Mouse (Mus musculus) forebrain, embryonic 11.5 days (tissue): ENCODE results near the gene Nhlh1. TPM values are rescaled to one million over a fixed set of nuclear protein-coding genes. Genes with fewer than 3 reads are reported as not detected.
A peak's percentile ranks its signal among the peaks of the same experiment; 100 is the strongest.

Experiments used
- ATAC-seq: fragments of 200-750 bp; cut with Nextera tagmentation; replicated peaks from 2 replicates; pipeline ENCODE4 v1.8.0; 2017; ENCODE audit warnings: moderate TSS enrichment; ENCODE audit not compliant: low FRiP score
- DNase-seq: peaks from one replicate; pipeline ENCODE4 v3.0.0-alpha.2; 2017; ENCODE audit warnings: low spot score
- H3K27ac ChIP-seq: fragments of 300-500 bp; sonication (generic); 2 replicates; pipeline ENCODE4 v1.5.1; 2014; ENCODE audit warnings: low read depth, low read length
- H3K27me3 ChIP-seq: fragments of 300-500 bp; sonication (generic); 2 replicates; pipeline ENCODE4 v1.6.1; 2014; ENCODE audit warnings: mild to moderate bottlenecking, low read length, mixed read lengths; ENCODE audit not compliant: control insufficient read depth, insufficient read depth
- H3K36me3 ChIP-seq: fragments of 300-500 bp; sonication (generic); 2 replicates; pipeline ENCODE4 v1.6.1; 2014; ENCODE audit warnings: mild to moderate bottlenecking, low read length, moderate library complexity, mixed read lengths; ENCODE audit not compliant: control insufficient read depth, insufficient read depth
- H3K4me1 ChIP-seq: fragments of 300-500 bp; sonication (generic); replicated peaks from 2 replicates; pipeline ENCODE4 v1.6.1; 2014; ENCODE audit warnings: low read length, mixed read lengths; ENCODE audit not compliant: control insufficient read depth, insufficient read depth
- H3K4me2 ChIP-seq: fragments of 300-500 bp; sonication (generic); 2 replicates; pipeline ENCODE4 v1.6.1; 2014; ENCODE audit warnings: low read depth, mild to moderate bottlenecking, low read length, moderate library complexity, mixed read lengths; ENCODE audit not compliant: severe bottlenecking
- H3K4me3 ChIP-seq: fragments of 300-500 bp; sonication (generic); 2 replicates; pipeline ENCODE4 v1.5.1; 2014; ENCODE audit warnings: low read depth, low read length
- H3K9ac ChIP-seq: fragments of 300-500 bp; sonication (generic); 2 replicates; pipeline ENCODE4 v1.6.1; 2014; ENCODE audit warnings: low read length
- H3K9me3 ChIP-seq: fragments of 300-500 bp; sonication (generic); 2 replicates; pipeline ENCODE4 v1.6.1; 2016; ENCODE audit warnings: low read length, mixed read lengths; ENCODE audit not compliant: control insufficient read depth
- WGBS: fragments of 180-500 bp; shearing (Covaris S2); extraction: QIAGEN DNeasy Blood & Tissue Kit; methylation state at CpG from one replicate; pipeline ENCODE4 v1.1.7; 2014; 5-methylcytosine and 5-hydroxymethylcytosine counted together
- polyA plus RNA-seq: library from polyadenylated mRNA; unstranded; fragments of >200 nt; fragmentation: Nextera tagmentation; extraction: Ambion mirVana; gene quantifications from 2 replicates; pipeline ENCODE4 v1.2.1, GENCODE M21; 2014

The Nhlh1 gene
- 6.0 and 7.6 TPM in 2 replicates for polyA plus RNA-seq

DNA sequence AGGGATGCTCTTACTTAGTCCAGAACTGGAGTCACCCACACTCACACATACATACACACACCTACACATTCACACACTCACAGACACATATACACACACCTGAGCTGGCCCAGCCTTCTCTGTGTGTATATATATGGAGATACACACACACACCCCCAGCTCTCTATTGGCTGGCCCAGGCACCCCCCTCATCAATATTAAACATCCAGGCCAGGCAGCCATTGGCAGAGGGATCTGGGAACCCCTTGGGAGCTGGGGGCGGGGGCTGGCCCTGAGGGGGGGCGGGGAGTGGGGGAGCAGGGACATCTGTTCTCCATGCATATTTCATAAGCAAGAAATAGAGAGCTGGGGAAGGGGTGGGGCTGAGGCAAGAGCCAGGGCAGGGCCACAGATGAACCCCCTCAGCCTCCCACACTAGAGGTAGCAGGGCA lies at the start of gene Nhlh1:
TSS of gene Nhlh1 (minus strand) at position 83 of the 431 bp plus-strand sequence.
- ATAC-seq, result peak; percentile 73
- Histone ChIP-seq H3K36me3 (no peaks in the 10 kb centered on the region), H3K27me3 (peaks cover 15% of the 10 kb centered on the region), H3K9ac (no peak within 1 kb of the TSS), H3K27ac (peak within 1 kb of the TSS; percentile 50), H3K4me2 (peak within 1 kb of the TSS; percentile 38; the same call in 1 of the 2 replicates), H3K9me3 (no peaks in the 10 kb centered on the region), H3K4me1 (peaks cover 14% of the 10 kb centered on the region; the same call in 1 of the 2 replicates), H3K4me3 (peak within 1 kb of the TSS; percentile 17)
- WGBS, result 17% methylated on average over 2 of the region's 2 CpGs
- peak; percentile 74 for DNase-seq

DNA sequence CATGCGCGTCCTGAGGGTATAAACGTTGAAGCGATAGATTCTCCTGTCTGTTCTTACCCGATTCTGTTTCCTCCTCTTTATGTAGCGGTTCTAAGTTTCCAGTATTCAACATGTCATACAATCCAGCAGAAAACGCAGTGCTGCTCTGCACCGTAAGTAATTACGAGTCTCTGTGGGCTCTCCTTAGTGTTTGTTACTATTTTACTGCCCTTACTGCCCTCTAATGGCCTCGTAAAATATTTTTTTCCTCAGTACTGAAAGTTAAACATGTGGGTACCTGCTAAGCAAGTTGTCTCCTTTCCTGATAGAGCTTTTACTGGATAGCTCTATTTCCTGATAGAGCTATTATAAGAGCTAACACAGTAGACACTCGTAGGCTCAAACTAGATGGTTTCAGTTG lies 47.7 kb upstream of the Nhlh1 start:
- no peaks in the 10 kb centered on the region for H3K4me1 ChIP-seq
- H3K4me3 ChIP-seq, result no peak overlapping the region
- no peak overlapping the region for H3K4me2 ChIP-seq
- 90% methylated on average over 11 of the region's 11 CpGs for WGBS
- H3K27ac ChIP-seq, result no peak overlapping the region
- no peaks in the 10 kb centered on the region for H3K27me3 ChIP-seq
- H3K9ac ChIP-seq, result no peak overlapping the region
- DNase-seq, result no peak
- H3K36me3 ChIP-seq, result peaks cover 16% of the 10 kb centered on the region
- no peaks in the 10 kb centered on the region for H3K9me3 ChIP-seq
- ATAC-seq, result no peak

DNA sequence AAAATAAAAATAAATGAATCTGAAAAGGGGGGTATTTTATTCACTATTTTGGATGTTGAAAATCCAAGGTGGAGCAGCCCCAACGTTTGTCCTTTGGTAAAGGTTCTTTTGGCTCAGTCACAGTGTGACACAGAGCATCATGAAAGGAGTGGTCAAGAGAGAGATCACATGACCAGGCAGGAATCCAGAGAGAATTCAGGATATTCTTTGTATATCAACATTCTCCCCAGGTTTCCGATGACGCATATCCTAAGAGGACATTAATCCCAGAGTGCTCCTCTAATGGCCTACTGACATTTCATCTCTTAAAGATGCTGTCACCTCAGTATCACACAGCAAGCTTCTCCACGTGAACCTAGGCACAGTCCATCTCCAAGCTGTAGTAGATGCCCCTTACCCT lies 46.2 kb upstream of the Nhlh1 start:
- no peaks in the 10 kb centered on the region for H3K4me1 ChIP-seq
- DNase-seq (no peak), ATAC-seq (no peak)
- H3K27ac ChIP-seq, result no peak overlapping the region
- H3K9me3 ChIP-seq, result no peaks in the 10 kb centered on the region
- H3K36me3 ChIP-seq, result peaks cover 15% of the 10 kb centered on the region
- H3K4me2 ChIP-seq, result no peak overlapping the region
- WGBS, result 92% methylated on average over 4 of the region's 4 CpGs
- no peaks in the 10 kb centered on the region for H3K27me3 ChIP-seq
- no peak overlapping the region for H3K4me3 ChIP-seq
- no peak overlapping the region for H3K9ac ChIP-seq

DNA sequence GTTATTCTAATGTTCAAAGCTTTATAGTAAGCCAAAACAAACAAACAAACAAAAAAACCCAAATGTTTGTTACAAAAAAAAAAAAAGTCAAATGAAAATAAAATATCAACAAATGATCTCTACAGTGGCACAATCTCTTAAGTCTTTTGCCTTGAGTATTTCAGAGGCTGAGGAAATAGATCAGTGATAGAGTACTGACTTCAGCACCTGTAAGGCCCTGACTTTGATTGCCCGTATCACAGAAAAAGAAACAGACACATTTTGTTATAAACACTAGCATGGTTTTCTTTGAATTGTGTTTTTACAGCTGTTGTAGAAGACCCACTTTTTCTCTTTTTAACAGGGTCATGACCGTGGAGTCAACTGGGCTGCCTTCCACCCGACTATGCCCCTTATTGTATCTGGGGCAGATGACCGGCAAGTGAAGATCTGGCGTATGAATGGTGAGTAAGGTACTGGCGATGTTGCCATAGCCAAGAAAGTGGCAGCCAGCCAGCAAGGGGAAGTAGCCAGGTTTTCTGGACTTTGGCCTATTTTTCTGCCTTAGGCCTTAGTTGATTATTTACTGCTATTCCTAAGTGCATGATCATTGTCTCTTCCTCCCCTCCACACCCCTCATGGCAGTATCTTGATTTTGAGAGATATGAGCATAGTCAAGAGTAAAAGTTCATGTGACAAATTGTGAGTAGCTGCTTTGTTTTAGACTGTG lies 42.1 kb upstream of the Nhlh1 start:
- peaks cover 8% of the 10 kb centered on the region for H3K36me3 ChIP-seq
- WGBS, result 92% methylated on average over 6 of the region's 6 CpGs
- H3K4me2 ChIP-seq, result no peak overlapping the region
- H3K27me3 ChIP-seq, result no peaks in the 10 kb centered on the region
- no peaks in the 10 kb centered on the region for H3K9me3 ChIP-seq
- H3K4me3 ChIP-seq, result no peak overlapping the region
- H3K27ac ChIP-seq, result no peak overlapping the region
- no peak for ATAC-seq
- DNase-seq, result no peak
- H3K9ac ChIP-seq, result no peak overlapping the region
- H3K4me1 ChIP-seq, result no peaks in the 10 kb centered on the region

DNA sequence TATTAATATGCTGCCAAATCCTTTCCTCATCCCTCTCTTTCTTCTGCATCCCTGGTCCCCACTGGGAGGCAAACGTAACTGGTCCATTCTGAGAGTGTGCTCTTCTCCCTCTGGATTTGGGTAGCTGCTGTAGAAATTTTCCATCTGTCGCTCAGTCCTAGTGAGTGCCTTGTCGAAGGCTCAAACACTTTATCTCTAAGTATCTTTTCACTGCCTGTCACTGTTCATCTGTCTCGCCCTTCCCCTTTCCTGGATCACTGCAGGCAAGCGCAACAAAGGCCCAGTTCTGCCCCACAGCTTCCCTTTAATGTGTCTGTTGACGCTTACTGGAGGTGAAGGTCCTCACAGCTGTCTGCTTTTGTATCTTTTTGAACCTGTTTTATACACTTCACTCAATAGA lies 37.8 kb upstream of the Nhlh1 start:
- peaks cover 11% of the 10 kb centered on the region; the same call in 1 of the 2 replicates for H3K36me3 ChIP-seq
- no peak overlapping the region for H3K4me3 ChIP-seq
- no peaks in the 10 kb centered on the region for H3K27me3 ChIP-seq
- no peak for DNase-seq
- H3K9me3 ChIP-seq, result no peaks in the 10 kb centered on the region
- 83% methylated on average over 6 of the region's 6 CpGs for WGBS
- no peak for ATAC-seq
- no peak overlapping the region for H3K27ac ChIP-seq
- H3K9ac ChIP-seq, result no peak overlapping the region
- H3K4me1 ChIP-seq, result no peaks in the 10 kb centered on the region
- no peak overlapping the region for H3K4me2 ChIP-seq

DNA sequence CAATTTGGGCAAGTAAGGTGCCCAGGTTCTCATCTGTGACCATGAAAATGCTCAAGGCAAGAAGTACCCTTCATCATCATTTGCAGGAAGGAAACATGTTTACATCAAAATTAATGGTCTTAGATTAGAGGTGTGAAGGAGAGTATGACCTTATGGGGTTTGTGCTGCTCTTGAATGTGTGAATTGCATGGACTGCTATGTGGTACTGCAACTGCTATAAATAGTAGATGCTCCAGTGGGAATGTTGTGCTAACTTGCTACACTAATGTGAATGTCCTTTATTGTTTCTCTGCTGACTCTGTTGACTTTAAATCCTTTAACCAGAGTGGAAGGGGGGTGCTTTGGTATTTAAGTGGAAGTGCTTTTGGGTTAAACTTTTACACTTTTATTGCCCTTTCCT lies 36.9 kb upstream of the Nhlh1 start:
- H3K36me3 ChIP-seq, result peaks cover 12% of the 10 kb centered on the region; the same call in 1 of the 2 replicates
- H3K9ac ChIP-seq, result no peak overlapping the region
- ATAC-seq (no peak), DNase-seq (no peak)
- no peak overlapping the region for H3K4me3 ChIP-seq
- no peak overlapping the region for H3K4me2 ChIP-seq
- H3K4me1 ChIP-seq, result no peaks in the 10 kb centered on the region
- no peaks in the 10 kb centered on the region for H3K27me3 ChIP-seq
- H3K27ac ChIP-seq, result no peak overlapping the region
- no peaks in the 10 kb centered on the region for H3K9me3 ChIP-seq

DNA sequence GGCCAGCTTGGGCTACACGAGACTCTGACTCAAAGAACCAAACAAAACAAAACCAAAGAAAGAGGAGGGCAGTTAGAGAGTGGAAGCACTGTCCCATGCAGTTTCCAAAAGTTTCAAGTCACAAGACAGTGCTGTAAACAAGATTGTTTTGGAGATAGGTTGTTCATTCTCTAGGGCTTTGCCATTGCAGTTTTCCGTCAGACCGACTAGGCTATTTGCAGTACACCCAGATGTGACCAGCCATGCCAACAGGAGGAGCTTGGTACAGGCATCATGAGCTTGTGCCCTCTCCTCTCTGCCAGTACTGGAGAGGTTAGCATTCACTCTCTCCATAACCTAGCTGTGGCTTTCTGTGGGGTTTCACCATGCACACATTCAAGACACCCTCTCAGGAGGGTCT lies 36.1 kb upstream of the Nhlh1 start:
- ATAC-seq (no peak), DNase-seq (no peak)
- 83% methylated on average over 3 of the region's 3 CpGs for WGBS
- Histone ChIP-seq H3K4me1 (no peaks in the 10 kb centered on the region), H3K27ac (no peak overlapping the region), H3K27me3 (no peaks in the 10 kb centered on the region), H3K4me2 (no peak overlapping the region), H3K9ac (no peak overlapping the region), H3K36me3 (peaks cover 12% of the 10 kb centered on the region; the same call in 1 of the 2 replicates), H3K4me3 (no peak overlapping the region), H3K9me3 (no peaks in the 10 kb centered on the region)

DNA sequence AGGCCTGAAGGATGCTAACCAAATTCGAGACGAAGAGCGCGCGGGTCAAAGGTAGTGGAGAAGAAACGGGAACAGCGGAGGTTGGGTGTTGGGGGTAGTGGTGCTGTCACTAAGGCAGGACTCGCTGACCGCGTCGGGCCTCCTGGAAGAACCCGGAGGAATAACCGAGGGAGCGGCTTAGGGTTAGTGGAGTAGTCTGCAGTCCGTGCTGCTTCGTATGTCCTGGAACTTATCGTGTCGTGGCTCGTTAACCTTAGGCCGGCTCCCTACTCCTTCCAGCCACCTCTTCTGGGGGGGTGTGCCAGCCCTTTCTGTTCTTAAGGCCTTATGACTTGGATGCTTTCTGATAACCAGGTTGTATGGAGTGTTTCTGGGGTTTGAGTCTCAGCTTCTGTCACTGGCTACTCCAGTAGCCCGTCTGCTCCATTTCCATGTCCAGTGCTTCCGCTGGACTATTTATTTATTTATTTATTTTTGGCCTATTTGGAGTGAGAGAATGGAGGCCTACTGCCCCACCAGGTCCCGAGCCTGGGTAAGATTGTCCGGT lies 25.6 kb upstream of the Nhlh1 start:
- ATAC-seq (peak; percentile 79), DNase-seq (no peak)
- Histone ChIP-seq H3K4me2 (peak overlapping the region; percentile 71), H3K9me3 (no peaks in the 10 kb centered on the region), H3K4me1 (no peaks in the 10 kb centered on the region; the same call in 1 of the 2 replicates), H3K36me3 (no peaks in the 10 kb centered on the region; the same call in 1 of the 2 replicates), H3K9ac (peak overlapping the region; percentile 79), H3K27ac (no peak overlapping the region; the same call in 1 of the 2 replicates), H3K27me3 (no peaks in the 10 kb centered on the region), H3K4me3 (peak overlapping the region; percentile 78)
- WGBS, result 3% methylated on average over 24 of the region's 24 CpGs
